Mouse (Mus musculus) ES-E14 (cell line): ENCODE measurements around the gene Xrra1. TPM values are rescaled to one million over a fixed set of nuclear protein-coding genes. Genes with fewer than 3 reads are reported as not detected.

Source experiments
- DNase-seq: peaks from one replicate; pipeline ENCODE4 v3.0.0-alpha.2; 2013; ENCODE audit warnings: low read depth, low spot score
- H3K27ac ChIP-seq: 2 replicates; pipeline ENCODE4 v1.5.1; 2012; ENCODE audit warnings: low read depth, mild to moderate bottlenecking, low read length, moderate library complexity, mixed read lengths; ENCODE audit not compliant: poor library complexity, insufficient read depth, severe bottlenecking
- H3K36me3 ChIP-seq: 2 replicates; pipeline ENCODE4 v1.6.1; 2012; ENCODE audit warnings: mild to moderate bottlenecking, low read length, moderate library complexity, mixed read lengths; ENCODE audit not compliant: control insufficient read depth, poor library complexity, insufficient read depth, severe bottlenecking
- H3K4me1 ChIP-seq, 2 experiments: fragments of 150-350 bp in 1 of 2; sonication (generic) in 1 of 2; 2 replicates each; pipeline ENCODE4 v1.6.1; 2012; ENCODE audit warnings: low read length in 2 of 2, mild to moderate bottlenecking in 1 of 2, mixed read lengths in 1 of 2; ENCODE audit not compliant: control insufficient read depth in 2 of 2, insufficient read depth in 2 of 2, poor library complexity in 1 of 2
- H3K4me3 ChIP-seq, 2 experiments: fragments of 150-350 bp in 1 of 2; sonication (generic) in 1 of 2; 2 replicates each; pipeline ENCODE4 v1.5.1; 2012; ENCODE audit warnings: low read length in 2 of 2, low read depth in 1 of 2, mild to moderate bottlenecking in 1 of 2, mixed read lengths in 1 of 2; ENCODE audit not compliant: insufficient read depth in 1 of 2, poor library complexity in 1 of 2, severe bottlenecking in 1 of 2
- H3K9ac ChIP-seq: 2 replicates; pipeline ENCODE4 v1.6.1; 2012; ENCODE audit warnings: low read depth, mild to moderate bottlenecking, low read length, mixed read lengths; ENCODE audit not compliant: poor library complexity, insufficient read depth, severe bottlenecking
- H3K9me3 ChIP-seq: fragments of 150-350 bp; sonication (generic); 2 replicates; pipeline ENCODE4 v1.6.1; 2012; ENCODE audit warnings: low read depth, mild to moderate bottlenecking, low read length; ENCODE audit not compliant: control insufficient read depth, insufficient read depth
- CHD2 ChIP-seq: IDR thresholded peaks from 2 replicates; pipeline ENCODE4 v1.6.1; 2014; ENCODE audit warnings: mild to moderate bottlenecking, low read depth, low read length, inconsistent platforms
- HCFC1 ChIP-seq: IDR thresholded peaks from 2 replicates; pipeline ENCODE4 v1.6.1; 2012; ENCODE audit warnings: low read length, inconsistent platforms, borderline replicate concordance; ENCODE audit not compliant: insufficient read depth
- MAFK ChIP-seq: IDR thresholded peaks from 2 replicates; pipeline ENCODE4 v1.6.1; 2014; ENCODE audit warnings: mild to moderate bottlenecking, low read depth, low read length, inconsistent platforms; ENCODE audit not compliant: insufficient read depth
- ZC3H11A ChIP-seq: IDR thresholded peaks from 2 replicates; pipeline ENCODE4 v1.6.1; 2012; ENCODE audit warnings: low read depth, mild to moderate bottlenecking, inconsistent platforms, low read length, borderline replicate concordance
- ZNF384 ChIP-seq: IDR thresholded peaks from 2 replicates; pipeline ENCODE4 v1.6.1; 2012; ENCODE audit warnings: low read depth, low read length, inconsistent platforms
- in situ Hi-C, 2 experiments: fragments of 600-800 bp; cut with MboI; formaldehyde crosslinking; loops; one replicate each; pipeline ENCODE4 v1.15.1; 2025; ENCODE audit warnings: low sequenced_read_pairs in 2 of 2, inconsistent platforms in 1 of 2; ENCODE audit not compliant: unreplicated experiment in 2 of 2
- total RNA-seq: library from RNA; depleted of rRNA; stranded (reverse); fragments of 300-350 nt; gene quantifications from 2 replicates; pipeline ENCODE4 v1.2.3, GENCODE M21; 2012

The Xrra1 gene
- total RNA-seq, 1 experiment, result 0.40 TPM

- H3K4me1 ChIP-seq, result 0 out of 4 replicates have a peak, but pooled peaks cover 0 to 2% of the 10 kb centered on the region in 2 experiments
- no peak overlapping the region for H3K9ac ChIP-seq
- in situ Hi-C loops, result no loop called here
- DNase-seq, result no peak
- TF ChIP-seq MAFK, result no peak
- TF ChIP-seq ZNF384, result no peak
- no peak for TF ChIP-seq HCFC1
- no peak for TF ChIP-seq ZC3H11A
- TF ChIP-seq CHD2, result no peak
- H3K27ac ChIP-seq, result no peak overlapping the region
- H3K4me3 ChIP-seq, result no peak overlapping the region
- H3K9me3 ChIP-seq, result no peaks in the 10 kb centered on the region
- peaks cover 8% of the 10 kb centered on the region; the same call in 1 of the 2 replicates for H3K36me3 ChIP-seq
Measured at GRCm38 (mm10) chr7:99834314-99834853, 24.5 kb upstream of the Xrra1 start.

GRCm38 (mm10) chr7:99836781-99837180 lies 22.1 kb upstream of the Xrra1 start:
- no peak for TF ChIP-seq ZC3H11A
- H3K9me3 ChIP-seq, result no peaks in the 10 kb centered on the region
- no peak overlapping the region for H3K27ac ChIP-seq
- H3K9ac ChIP-seq, result no peak overlapping the region
- DNase-seq, result no peak
- H3K4me1 ChIP-seq, result 0 out of 4 replicates have a peak, but pooled peaks cover 0 to 2% of the 10 kb centered on the region in 2 experiments
- H3K4me3 ChIP-seq, result no peak overlapping the region
- H3K36me3 ChIP-seq, result peaks cover 18% of the 10 kb centered on the region
- in situ Hi-C loops, result no loop called here

GRCm38 (mm10) chr7:99837358-99838071 lies 21.4 kb upstream of the Xrra1 start:
- in situ Hi-C loops, result no loop called here
- H3K36me3 ChIP-seq, result peaks cover 20% of the 10 kb centered on the region
- H3K4me3 ChIP-seq, result no peak overlapping the region
- H3K9me3 ChIP-seq, result no peaks in the 10 kb centered on the region
- H3K9ac ChIP-seq, result no peak overlapping the region
- H3K4me1 ChIP-seq, result 0 out of 4 replicates have a peak, but pooled peaks cover 0 to 2% of the 10 kb centered on the region in 2 experiments
- no peak for DNase-seq
- no peak overlapping the region for H3K27ac ChIP-seq
- TF ChIP-seq MAFK (no peak), HCFC1 (no peak), ZC3H11A (no peak), ZNF384 (no peak), CHD2 (no peak)

GRCm38 (mm10) chr7:99838241-99838640 lies 20.7 kb upstream of the Xrra1 start:
- H3K36me3 ChIP-seq, result peaks cover 24% of the 10 kb centered on the region
- TF ChIP-seq ZC3H11A, result no peak
- no peak for TF ChIP-seq CHD2
- TF ChIP-seq ZNF384, result no peak
- TF ChIP-seq MAFK, result no peak
- no peak for TF ChIP-seq HCFC1
- H3K4me3 ChIP-seq, result no peak overlapping the region
- no peak for DNase-seq
- in situ Hi-C loops, result no loop called here
- no peak overlapping the region for H3K9ac ChIP-seq
- H3K4me1 ChIP-seq, result 0 out of 4 replicates have a peak, but pooled peaks cover 0 to 2% of the 10 kb centered on the region in 2 experiments
- no peaks in the 10 kb centered on the region for H3K9me3 ChIP-seq
- no peak overlapping the region for H3K27ac ChIP-seq
